Mouse (Mus musculus): Measurements from ENCODE around the gene Efcab3.

- TF ChIP-seq CTCF (IDR thresholded peaks at IDR 0.05; ENCODE audit: low read depth) = no peak
- TF ChIP-seq EP300 (IDR thresholded peaks at IDR 0.05; ENCODE audit: low read depth) = no peak
Observed at GRCm38 (mm10) chr11:105031103-105031502, 32.3 kb upstream of the Efcab3 start.

Measured in liver, embryonic 14.5 days (tissue).